Mouse (Mus musculus) layer of hippocampus, postnatal 36 days (tissue): Measurements from ENCODE around the gene Plekha7. TPM values are rescaled to one million over a fixed set of nuclear protein-coding genes. Genes with fewer than 3 reads are reported as not detected.

ENCODE experiments used
- DNase-seq, 2 experiments: peaks; one replicate each; pipeline ENCODE4 v3.0.0; 2022
- total RNA-seq, 2 experiments: library from RNA; stranded (reverse); gene quantifications; 2 replicates each; pipeline ENCODE4 v1.2.3; 2021

Plekha7 gene
- 10 to 100 TPM; 16.3 to 20.5 TPM for total RNA-seq

- DNase-seq, result no peak
Measured at GRCm38 (mm10) chr7:116307871-116308631, at the start of gene Plekha7. Gene Plekha7, minus strand, starts transcription at chr7:116308376.

- DNase-seq, result peak in 1 of 2 experiments; percentile 14
Measured at GRCm38 (mm10) chr7:116336226-116336625, 28.1 kb upstream of the Plekha7 start.

- DNase-seq, result no peak
Measured at GRCm38 (mm10) chr7:116335133-116335532, 27.0 kb upstream of the Plekha7 start.

DNA sequence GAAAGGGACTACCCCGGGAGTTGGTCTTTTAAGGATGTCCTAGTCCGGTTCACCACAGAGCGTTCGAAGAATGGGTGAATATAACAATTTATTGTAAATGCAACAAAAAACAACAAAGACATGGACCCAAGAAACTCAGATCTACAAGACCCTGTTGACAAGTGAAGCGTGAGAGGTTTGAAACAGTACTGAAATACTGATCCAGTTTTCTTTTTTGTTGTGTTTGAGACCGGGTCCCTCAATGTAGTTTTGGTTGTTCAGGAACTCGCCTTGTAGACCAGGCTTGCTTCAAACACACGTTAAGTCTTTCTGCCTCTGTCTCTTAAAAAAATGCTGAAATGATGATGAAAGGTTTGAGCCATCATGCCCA is 26.5 kb upstream of the Plekha7 start:
- no peak for DNase-seq

DNA sequence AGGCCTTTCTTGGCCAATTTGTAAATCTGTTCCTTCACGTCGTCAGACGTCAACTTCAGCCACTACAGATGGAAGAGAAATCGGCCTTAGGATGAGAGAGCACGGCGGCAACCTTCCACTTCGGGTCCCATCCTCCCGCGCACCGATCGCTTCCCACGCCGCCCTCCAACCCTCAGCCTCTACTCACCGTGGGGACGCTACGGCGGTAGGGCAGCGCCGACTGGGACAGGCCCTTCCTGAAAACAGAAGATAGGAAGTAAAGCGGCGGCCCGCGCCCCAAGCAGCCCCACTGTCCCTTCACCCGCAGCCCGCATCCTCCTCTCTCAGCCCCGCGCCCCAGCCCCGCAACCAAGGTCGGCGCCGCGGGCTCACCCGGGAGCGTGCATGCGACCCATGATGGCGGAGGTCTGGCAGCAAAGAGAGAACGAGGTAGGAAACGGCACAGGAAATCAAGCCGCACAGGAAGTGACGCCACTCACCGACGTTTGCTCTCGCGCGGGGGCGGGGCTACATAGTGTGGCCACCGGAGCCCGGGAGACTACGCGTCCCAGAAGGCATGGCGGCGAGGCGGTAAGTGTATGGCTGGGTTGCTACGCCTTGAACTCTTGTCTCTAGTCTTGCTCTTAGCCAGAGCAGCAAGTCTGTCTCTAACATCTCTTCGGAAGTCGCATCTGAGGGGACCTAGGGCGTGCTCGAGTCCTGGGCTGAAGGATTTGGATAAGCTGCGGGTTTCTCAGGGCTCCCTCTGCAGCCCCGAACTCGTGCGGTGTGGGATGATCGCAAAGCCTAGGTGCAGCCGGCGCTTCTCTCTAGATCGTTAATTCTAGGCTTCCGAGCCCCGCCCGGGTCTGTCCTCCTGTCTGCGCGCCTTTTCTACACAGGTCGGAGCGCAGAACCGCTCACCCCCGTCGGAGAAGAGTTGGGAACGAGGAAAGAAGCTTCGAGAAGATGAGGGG is 25.8 kb upstream of the Plekha7 start, which contains the start of gene Rps13:
Rps13 (minus strand) TSS at position 483 of the 956 bp plus-strand sequence.
- DNase-seq, result peak; percentile 98

DNA sequence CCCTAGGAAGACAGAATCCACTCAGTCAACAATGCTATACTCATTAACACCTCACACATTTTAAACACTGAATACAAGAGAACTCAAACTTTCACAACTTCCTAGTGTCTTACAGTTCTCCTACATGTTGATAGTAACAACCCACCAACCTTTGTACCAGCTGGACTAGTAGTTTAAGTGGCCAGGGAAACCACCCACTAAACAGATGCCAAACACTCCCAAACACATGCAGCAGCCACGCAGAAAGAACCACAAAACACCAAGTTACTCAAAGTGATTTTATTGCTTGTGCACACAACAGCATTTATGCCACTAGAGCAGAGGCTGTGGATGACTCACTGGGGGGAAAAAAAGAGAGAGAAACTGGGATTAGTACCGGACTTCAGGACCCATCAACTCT is 23.1 kb upstream of the Plekha7 start:
- DNase-seq, result no peak

- no peak for DNase-seq
Measured at GRCm38 (mm10) chr7:116329858-116330257, 21.7 kb upstream of the Plekha7 start.

DNA sequence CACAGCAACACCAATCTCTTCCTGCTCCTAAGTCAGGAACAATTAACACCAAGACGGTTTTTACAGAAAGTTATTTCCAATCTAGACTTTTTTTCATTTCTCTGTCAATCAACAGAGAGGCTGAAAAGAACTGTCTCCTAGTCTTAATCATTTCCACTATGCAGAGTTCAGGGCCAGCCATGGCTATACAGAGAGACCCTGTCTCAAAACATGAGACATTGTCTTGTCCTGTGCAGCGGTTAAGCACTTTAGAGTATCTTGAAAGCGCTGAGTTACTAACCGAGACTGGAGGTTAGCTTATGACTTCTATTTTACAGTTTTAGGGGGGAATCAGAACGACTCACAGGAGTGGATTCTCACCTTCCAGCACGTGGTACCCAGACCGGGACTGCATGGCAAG is 20.6 kb upstream of the Plekha7 start:
- no peak for DNase-seq

DNA sequence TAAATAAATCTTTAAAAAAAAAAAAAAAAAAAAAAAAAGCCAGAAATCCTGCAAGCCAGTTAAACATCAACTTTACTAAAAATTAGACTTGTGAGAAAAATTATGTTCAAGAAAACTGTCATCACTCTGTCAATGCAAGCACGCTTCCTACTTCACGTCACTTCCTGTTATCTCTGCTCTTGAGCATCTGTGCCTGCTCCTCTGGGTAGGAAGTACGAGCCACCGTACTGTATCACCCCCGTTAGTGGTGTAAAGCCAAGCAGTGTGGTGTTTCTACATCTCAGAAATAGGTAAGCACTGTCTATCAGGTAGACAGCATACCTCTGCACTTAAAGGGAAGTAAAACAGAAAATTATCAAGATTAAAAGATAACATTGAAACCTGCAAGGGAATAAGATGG is 19.7 kb upstream of the Plekha7 start:
- no peak for DNase-seq

- DNase-seq, result peak; percentile 48 to 67
Measured at GRCm38 (mm10) chr7:116323331-116323964, 15.3 kb upstream of the Plekha7 start.

- DNase-seq, result no peak
Measured at GRCm38 (mm10) chr7:116309456-116309855, 1.3 kb upstream of the Plekha7 start.

DNA sequence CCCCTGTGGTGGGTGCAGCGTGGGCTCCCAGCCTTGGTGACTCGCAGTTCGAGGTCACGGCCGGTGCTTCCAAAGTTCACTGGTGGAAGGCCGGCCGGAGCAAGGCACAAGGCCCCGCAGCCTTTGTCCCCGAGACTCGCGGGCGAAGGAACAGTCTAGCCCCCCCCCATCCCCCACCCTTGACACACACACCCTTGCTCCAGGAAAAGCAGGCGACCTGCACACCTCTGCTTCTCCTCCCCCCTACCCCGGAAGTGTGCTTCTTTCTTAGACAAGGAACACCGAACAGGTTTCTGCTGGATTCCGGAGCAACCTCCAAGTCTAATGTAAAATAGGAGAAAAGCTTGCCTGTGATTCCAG is 436 bp upstream of the Plekha7 start:
- no peak for DNase-seq

GRCm38 (mm10) chr7:116307099-116307870 is 891 bp downstream of the Plekha7 start:
- DNase-seq, result peak; percentile 31 to 45

- DNase-seq, result no peak
Measured at GRCm38 (mm10) chr7:116306601-116307000, 1.6 kb downstream of the Plekha7 start.

- no peak for DNase-seq
Measured at GRCm38 (mm10) chr7:116301661-116302311, 6.4 kb downstream of the Plekha7 start.

DNA sequence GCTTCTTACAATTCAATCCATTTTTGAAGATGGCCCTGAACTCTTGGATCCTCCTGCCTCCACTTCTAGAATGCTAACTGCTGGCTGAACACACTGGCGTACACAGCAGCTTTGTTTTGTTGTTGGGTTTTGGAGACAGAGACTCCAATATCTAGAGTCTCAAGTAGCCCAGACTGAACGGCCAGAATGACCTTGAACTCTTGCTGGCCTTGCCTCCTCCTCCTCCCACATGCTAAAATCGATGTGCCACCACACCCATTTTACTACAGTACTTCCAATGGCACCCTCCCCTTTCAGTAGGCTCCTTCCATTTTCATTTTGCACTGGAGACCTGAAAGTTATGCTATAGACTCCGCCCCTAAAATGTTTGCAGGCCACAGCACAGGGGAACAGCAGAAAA is 7.0 kb downstream of the Plekha7 start:
- no peak for DNase-seq

DNA sequence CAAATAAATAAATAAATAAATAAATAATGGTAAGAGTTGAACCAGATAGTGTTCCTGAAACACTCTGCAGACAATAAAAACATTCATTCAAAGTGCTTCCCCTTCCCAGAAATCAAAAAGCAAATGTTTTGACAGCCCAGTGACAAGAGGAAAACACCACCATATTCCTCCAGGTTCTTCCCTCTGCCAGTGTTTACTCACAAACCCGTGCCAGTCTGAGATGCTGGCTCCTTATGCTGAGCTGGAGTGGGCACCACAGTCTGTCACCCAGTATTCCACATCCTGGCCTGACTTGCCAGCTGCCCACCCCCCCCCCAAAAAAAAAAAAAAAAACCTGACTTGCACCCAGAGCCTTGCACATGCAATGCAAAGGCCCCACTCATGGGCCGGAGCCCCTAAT is 9.3 kb downstream of the Plekha7 start:
- DNase-seq, result no peak

DNA sequence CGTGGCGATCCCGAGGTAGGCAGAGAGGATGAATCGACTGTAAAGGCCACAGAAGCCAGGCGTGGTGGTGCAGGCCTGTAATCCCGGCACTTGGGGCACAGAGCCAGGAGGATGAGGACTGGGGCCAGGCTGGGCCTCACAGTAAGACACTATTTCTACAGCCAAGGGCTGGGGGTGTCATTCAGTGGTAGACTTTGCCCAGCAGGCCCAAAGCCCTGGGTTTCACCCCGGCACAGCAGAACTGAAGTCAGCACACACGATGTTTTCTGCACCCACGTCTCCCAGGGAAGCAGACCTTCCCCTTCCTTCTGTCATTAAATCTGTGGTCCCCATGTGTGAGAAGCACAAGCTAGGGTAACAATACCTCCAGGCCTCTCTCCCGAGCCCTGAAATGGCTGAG is 9.8 kb downstream of the Plekha7 start:
- no peak for DNase-seq

- no peak for DNase-seq
Measured at GRCm38 (mm10) chr7:116294961-116295360, 13.2 kb downstream of the Plekha7 start.

DNA sequence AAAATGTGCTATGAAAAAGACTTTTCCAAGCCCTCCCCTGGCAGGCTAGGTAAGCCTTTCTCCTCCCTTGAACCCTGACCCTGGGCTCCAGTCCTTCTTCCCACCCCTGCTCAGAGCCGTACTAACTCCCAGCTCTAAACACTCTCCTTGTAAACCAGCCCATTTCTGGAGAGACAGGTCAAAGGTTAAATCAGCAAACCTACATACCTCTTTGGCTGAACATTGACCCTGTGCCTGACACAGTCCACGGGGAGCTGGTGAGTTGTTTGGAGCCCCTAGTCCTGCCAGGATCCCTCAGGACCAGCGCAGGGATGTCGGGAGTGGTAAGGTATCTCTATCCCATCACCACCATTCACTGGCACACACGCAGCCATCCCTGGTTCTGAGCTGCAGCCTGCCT is 15.8 kb downstream of the Plekha7 start:
- DNase-seq, result no peak

- no peak for DNase-seq
Measured at GRCm38 (mm10) chr7:116290559-116290958, 17.6 kb downstream of the Plekha7 start.

GRCm38 (mm10) chr7:116288996-116289395 is 19.2 kb downstream of the Plekha7 start:
- DNase-seq, result no peak
